Mouse (Mus musculus) embryonic facial prominence, embryonic 11.5 days (tissue): ENCODE measurements around the gene Aldh5a1. TPM values are rescaled to one million over a fixed set of nuclear protein-coding genes. Genes with fewer than 3 reads are reported as not detected.

Experiments used
- ATAC-seq: fragments of 200-750 bp; cut with Nextera tagmentation; replicated peaks from 2 replicates; pipeline ENCODE4 v1.8.0; 2017; ENCODE audit warnings: low read depth; ENCODE audit not compliant: insufficient number of reproducible peaks, low FRiP score, low TSS enrichment
- DNase-seq: peaks from one replicate; pipeline ENCODE4 v3.0.0-alpha.2; 2015; ENCODE audit warnings: low spot score
- H3K27ac ChIP-seq: fragments of 300-500 bp; sonication (generic); replicated peaks from 2 replicates; pipeline ENCODE4 v1.5.1; 2014; ENCODE audit warnings: mild to moderate bottlenecking, low read depth, low read length, control low read depth
- H3K27me3 ChIP-seq: fragments of 300-500 bp; sonication (generic); 2 replicates; pipeline ENCODE4 v1.6.1; 2014; ENCODE audit warnings: mild to moderate bottlenecking, low read length, moderate library complexity, mixed read lengths; ENCODE audit not compliant: control insufficient read depth, insufficient read depth
- H3K36me3 ChIP-seq: fragments of 300-500 bp; sonication (generic); replicated peaks from 2 replicates; pipeline ENCODE4 v1.6.1; 2014; ENCODE audit warnings: low read depth, mild to moderate bottlenecking, low read length, moderate library complexity, mixed read lengths; ENCODE audit not compliant: control insufficient read depth, insufficient read depth
- H3K4me1 ChIP-seq: fragments of 300-500 bp; sonication (generic); 2 replicates; pipeline ENCODE4 v1.6.1; 2014; ENCODE audit warnings: low read length, mixed read lengths; ENCODE audit not compliant: control insufficient read depth, insufficient read depth
- H3K4me2 ChIP-seq: fragments of 300-500 bp; sonication (generic); 2 replicates; pipeline ENCODE4 v1.6.1; 2014; ENCODE audit warnings: low read depth, mild to moderate bottlenecking, control low read depth, low read length, moderate library complexity
- H3K4me3 ChIP-seq: fragments of 300-500 bp; sonication (generic); 2 replicates; pipeline ENCODE4 v1.5.1; 2014; ENCODE audit warnings: low read depth, low read length, control low read depth
- H3K9ac ChIP-seq: fragments of 300-500 bp; sonication (generic); replicated peaks from 2 replicates; pipeline ENCODE4 v1.6.1; 2014; ENCODE audit warnings: mild to moderate bottlenecking, control low read depth, low read length
- H3K9me3 ChIP-seq: fragments of 300-500 bp; sonication (generic); replicated peaks from 2 replicates; pipeline ENCODE4 v1.6.1; 2016; ENCODE audit warnings: mild to moderate bottlenecking, low read length, inconsistent platforms, mixed read lengths; ENCODE audit not compliant: control insufficient read depth
- WGBS: fragments of 180-500 bp; shearing (Covaris S2); extraction: QIAGEN DNeasy Blood & Tissue Kit; methylation state at CpG from one replicate; pipeline ENCODE4 v1.1.7; 2014; 5-methylcytosine and 5-hydroxymethylcytosine counted together
- polyA plus RNA-seq: library from polyadenylated mRNA; unstranded; fragments of >200 nt; fragmentation: Nextera tagmentation; extraction: Ambion mirVana; gene quantifications from 2 replicates; pipeline ENCODE4 v1.2.1, GENCODE M21; 2014

Gene Aldh5a1
- polyA plus RNA-seq, 1 experiment from 2014 or later, result 7.5 TPM

- no peak overlapping the region for H3K4me3 ChIP-seq
- H3K27me3 ChIP-seq, result no peaks in the 10 kb centered on the region
- no peak overlapping the region for H3K4me2 ChIP-seq
- H3K36me3 ChIP-seq, result no peaks in the 10 kb centered on the region
- no peaks in the 10 kb centered on the region for H3K9me3 ChIP-seq
- 79% methylated on average over 12 of the region's 12 CpGs for WGBS
- no peak overlapping the region for H3K9ac ChIP-seq
- ATAC-seq, result no peak
- DNase-seq, result no peak
- H3K27ac ChIP-seq, result no peak overlapping the region
- no peaks in the 10 kb centered on the region for H3K4me1 ChIP-seq
Observed at GRCm38 (mm10) chr13:24861084-24861483, 76.4 kb downstream of the Aldh5a1 start.

GRCm38 (mm10) chr13:24859115-24859514 lies 78.3 kb downstream of the Aldh5a1 start:
- no peaks in the 10 kb centered on the region for H3K27me3 ChIP-seq
- H3K4me1 ChIP-seq, result no peaks in the 10 kb centered on the region
- no peak overlapping the region for H3K9ac ChIP-seq
- H3K4me3 ChIP-seq, result no peak overlapping the region
- no peak overlapping the region for H3K4me2 ChIP-seq
- ATAC-seq, result no peak
- H3K36me3 ChIP-seq, result no peaks in the 10 kb centered on the region
- DNase-seq, result no peak
- H3K9me3 ChIP-seq, result no peaks in the 10 kb centered on the region
- H3K27ac ChIP-seq, result no peak overlapping the region

Other genes starting within 250 kb of the Aldh5a1 start
- gene Armh2, start 196.4 kb downstream of the Aldh5a1 start, polyA plus RNA-seq, result not detected in 2 replicates
- 154 and 172 TPM in 2 replicates for gene Gmnn, start 175.7 kb downstream of the Aldh5a1 start, polyA plus RNA-seq
- 21.0 and 21.2 TPM in 2 replicates for gene BC005537, start 136.0 kb downstream of the Aldh5a1 start, polyA plus RNA-seq
- gene Acot13, start 106.1 kb downstream of the Aldh5a1 start, polyA plus RNA-seq, result 71.0 and 72.3 TPM in 2 replicates
- 75.9 and 83.7 TPM in 2 replicates for gene Tdp2, start 106.0 kb downstream of the Aldh5a1 start, polyA plus RNA-seq
- gene D130043K22Rik, start 92.5 kb downstream of the Aldh5a1 start, polyA plus RNA-seq, result 0.22 and 0.34 TPM in 2 replicates
- gene Gpld1, start 5.5 kb upstream of the Aldh5a1 start, polyA plus RNA-seq, result 0.49 and 0.57 TPM in 2 replicates
- 23.5 and 29.2 TPM in 2 replicates for gene Mrs2, start 82.7 kb upstream of the Aldh5a1 start, polyA plus RNA-seq
- 1.7 and 1.9 TPM in 2 replicates for gene Dcdc2a, start 118.3 kb upstream of the Aldh5a1 start, polyA plus RNA-seq